Mouse (Mus musculus) right cerebral cortex, adult 18-20 months (tissue): ENCODE measurements at regions not wholly inside any gene's neighbourhood (a gene's known extent, or its start where the extent isn't known, plus 50 kb on each side); places are given as distances from the start of the nearest gene placed in this dataset.
"Not testable (repeated sequence)": the region's sequence is repeated elsewhere in the genome, so short reads cannot be mapped to it uniquely, and the experiment has no call there.

Experiments
- DNase-seq: peaks from one replicate; pipeline ENCODE4 v3.0.0; 2022; ENCODE audit warnings: mixed read lengths

GRCm38 (mm10) chr5:81878563-81878962, 858.6 kb downstream of the Adgrl3 start:
- no peak for DNase-seq

- no peak for DNase-seq
Measured at GRCm38 (mm10) chr5:81893358-81893757, 873.4 kb downstream of the Adgrl3 start.

GRCm38 (mm10) chr5:81909368-81909767, 889.4 kb downstream of the Adgrl3 start:
- no peak for DNase-seq

- no peak for DNase-seq
Measured at GRCm38 (mm10) chr5:81909964-81910363, 890.0 kb downstream of the Adgrl3 start.

GRCm38 (mm10) chr5:81916667-81917066, 896.7 kb downstream of the Adgrl3 start:
- no peak for DNase-seq

- no peak for DNase-seq
Measured at GRCm38 (mm10) chr5:81940798-81941197, 920.9 kb downstream of the Adgrl3 start.

GRCm38 (mm10) chr5:81969685-81970524, 950.0 kb downstream of the Adgrl3 start:
- no peak for DNase-seq

GRCm38 (mm10) chr5:81970525-81971011, 950.6 kb downstream of the Adgrl3 start:
- DNase-seq = no peak

GRCm38 (mm10) chr5:81976515-81976914, 956.6 kb downstream of the Adgrl3 start:
- peak; percentile 15 for DNase-seq

- DNase-seq = no peak
Measured at GRCm38 (mm10) chr5:81983351-81983750, 963.4 kb downstream of the Adgrl3 start.

GRCm38 (mm10) chr5:81988069-81988468, 968.1 kb downstream of the Adgrl3 start:
- DNase-seq = no peak

GRCm38 (mm10) chr5:82007955-82008354, 988.0 kb downstream of the Adgrl3 start:
- no peak for DNase-seq

GRCm38 (mm10) chr5:82024126-82024525, 1004.2 kb downstream of the Adgrl3 start:
- no peak for DNase-seq

- DNase-seq = no peak
Measured at GRCm38 (mm10) chr5:82034776-82035175, 1014.8 kb downstream of the Adgrl3 start.

- no peak for DNase-seq
Measured at GRCm38 (mm10) chr5:82046106-82046505, 1026.2 kb downstream of the Adgrl3 start.

- DNase-seq = no peak
Measured at GRCm38 (mm10) chr5:82059108-82059838, 1039.3 kb downstream of the Adgrl3 start.

GRCm38 (mm10) chr5:82060679-82061078, 1040.7 kb downstream of the Adgrl3 start:
- DNase-seq = peak; percentile 27

GRCm38 (mm10) chr5:82069221-82069620, 1049.3 kb downstream of the Adgrl3 start:
- not testable (repeated sequence) for DNase-seq

- no peak for DNase-seq
Measured at GRCm38 (mm10) chr5:82089401-82089800, 1069.5 kb downstream of the Adgrl3 start.

- no peak for DNase-seq
Measured at GRCm38 (mm10) chr5:82103056-82103807, 1083.3 kb downstream of the Adgrl3 start.

- no peak for DNase-seq
Measured at GRCm38 (mm10) chr5:82103857-82104256, 1083.9 kb downstream of the Adgrl3 start.

- DNase-seq = no peak
Measured at GRCm38 (mm10) chr5:82125921-82126459, 1106.1 kb downstream of the Adgrl3 start.

- no peak for DNase-seq
Measured at GRCm38 (mm10) chr5:82142063-82142462, 1122.1 kb downstream of the Adgrl3 start.
